Mouse (Mus musculus) liver, embryonic 11.5 days (tissue): ENCODE results near the gene Olfr172. TPM values are rescaled to one million over a fixed set of nuclear protein-coding genes. Genes with fewer than 3 reads are reported as not detected.

Experiments
- microRNA-seq: library from miRNA; unstranded; fragments of <30 nt; microRNA quantifications from one replicate; pipeline ENCODE4, GENCODE M21; 2017; ENCODE audit warnings: borderline number of aligned reads
- polyA plus RNA-seq: library from polyadenylated mRNA; unstranded; fragments of >200 nt; fragmentation: Nextera tagmentation; extraction: Ambion mirVana; gene quantifications from 2 replicates; pipeline ENCODE4 v1.2.1, GENCODE M21; 2014

Olfr172 gene
- polyA plus RNA-seq, 1 experiment from 2014 or later = not detected

Small RNAs within 50 kb of the gene (microRNA-seq; reads per million reads assigned to microRNA genes)
- not detected for gene Gm27564

Other genes with a start within 250 kb of the Olfr172 start
- gene St3gal6, start 238.9 kb downstream of the Olfr172 start, polyA plus RNA-seq = 66.0 and 67.9 TPM in 2 replicates
- gene Gm813, start 146.2 kb downstream of the Olfr172 start, polyA plus RNA-seq = not detected in 2 replicates
- not detected in 2 replicates for gene E330017A01Rik, start 124.4 kb downstream of the Olfr172 start, polyA plus RNA-seq
- gene Cpox, start 92.9 kb downstream of the Olfr172 start, polyA plus RNA-seq = 388 and 389 TPM in 2 replicates
- gene Gpr15, start 44.1 kb downstream of the Olfr172 start, polyA plus RNA-seq = not detected in 2 replicates
- 65.3 and 73.3 TPM in 2 replicates for gene Cldnd1, start 35.3 kb downstream of the Olfr172 start, polyA plus RNA-seq
- not detected in 2 replicates for gene Olfr173, start 37.1 kb upstream of the Olfr172 start, polyA plus RNA-seq
- gene Olfr175-ps1, start 63.6 kb upstream of the Olfr172 start, polyA plus RNA-seq = not detected in 2 replicates
- gene Olfr177, start 111.6 kb upstream of the Olfr172 start, polyA plus RNA-seq = not detected in 2 replicates
- gene Olfr178, start 128.9 kb upstream of the Olfr172 start, polyA plus RNA-seq = not detected in 2 replicates
- not detected in 2 replicates for gene Olfr181, start 165.6 kb upstream of the Olfr172 start, polyA plus RNA-seq
- gene Olfr180, start 166.2 kb upstream of the Olfr172 start, polyA plus RNA-seq = not detected in 2 replicates
- gene Olfr183, start 232.2 kb upstream of the Olfr172 start, polyA plus RNA-seq = not detected in 2 replicates